In the genomic region with DNA sequence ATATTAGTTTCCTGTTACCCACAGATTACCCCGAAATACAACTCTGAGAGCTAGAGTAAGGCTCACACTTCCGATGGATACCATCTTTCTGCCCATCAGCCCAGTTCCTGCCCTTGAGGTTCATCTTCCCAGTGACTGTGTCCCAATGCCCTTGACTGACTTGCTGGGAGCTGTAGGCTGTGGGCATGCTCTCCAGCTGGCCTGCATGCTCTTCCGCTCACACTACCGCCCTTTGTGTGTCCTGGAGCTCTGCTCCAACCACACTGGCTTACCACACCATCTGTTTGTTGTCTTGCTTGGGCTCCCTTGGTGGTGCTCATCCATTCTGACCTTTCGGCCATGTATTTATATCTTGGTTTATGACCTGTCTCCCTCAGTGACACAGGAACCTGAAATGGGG, we compare ENCODE assay signal across 17 mouse cellular contexts. TPM values are rescaled to one million over a fixed set of nuclear protein-coding genes. Genes with fewer than 3 reads are reported as not detected.
DNase-seq lines count a peak whose midpoint lies in the region; ATAC-seq and TF ChIP-seq lines count a peak whose summit lies in the region.
"Had no signal": no experiment of that assay in that cellular context is flagged by ENCODE, and none has a peak within 500 bp of the region (broad histone marks: within the 10 kb centered on the region; RNA-seq: fewer than 3 reads in every experiment).

No protein-coding gene starts in this region.

- no peaks in the 10 kb centered on the region for H3K79me2 ChIP-seq in myocyte (ENCODE audit: control insufficient read depth, insufficient read depth)

- no peaks in the 10 kb centered on the region for H3K9me3 ChIP-seq in heart, embryonic 11.5 days (replicated peaks; ENCODE audit: control insufficient read depth, low read length)
- no peaks in the 10 kb centered on the region for H3K9me3 ChIP-seq in heart, embryonic 15.5 days (replicated peaks)
- H3K9me3 ChIP-seq in kidney, postnatal 0 days (replicated peaks; ENCODE audit: low read length), result no peaks in the 10 kb centered on the region
- H3K9me3 ChIP-seq: embryonic facial prominence, embryonic 10.5 days; forebrain, embryonic 13.5 days; hindbrain, embryonic 13.5 days had no signal

- no peak for DNase-seq in heart, postnatal 14 days
- DNase-seq in heart, postnatal 25 days (ENCODE audit: low spot score), result no peak
- no peak for DNase-seq in kidney, postnatal 0 days (ENCODE audit: low spot score)
- DNase-seq in kidney, postnatal 4 days, result no peak
- no peak for DNase-seq in thymus, adult 18-20 months
- DNase-seq: adrenal gland, adult 2 months; cerebellum, postnatal 10 days; gastrocnemius, postnatal 36 days; kidney, adult 18-20 months had no signal

- intact Hi-C loops in heart, postnatal 14 days (cut with DNase I), result no loop called here
- intact Hi-C loops in heart, postnatal 25 days (cut with DNase I), result no loop called here

- TF ChIP-seq POLR2A in myocyte (IDR thresholded peaks at IDR 0.05; ENCODE audit: insufficient read length, low read depth), result no peak

- no peak overlapping the region for H3K27ac ChIP-seq in heart, embryonic 11.5 days (ENCODE audit: low read depth, low read length)
- H3K27ac ChIP-seq in heart, embryonic 15.5 days, result 0 out of 2 replicates have a peak overlapping the region, but pooled peaks have one; percentile 26
- H3K27ac ChIP-seq in kidney, postnatal 0 days, result no peak overlapping the region
- H3K27ac ChIP-seq: embryonic facial prominence, embryonic 10.5 days; forebrain, embryonic 13.5 days; hindbrain, embryonic 13.5 days; hindbrain, postnatal 0 days had no signal

- H3K27me3 ChIP-seq in heart, embryonic 11.5 days (ENCODE audit: control insufficient read depth, insufficient read depth, low read length), result no peaks in the 10 kb centered on the region
- no peaks in the 10 kb centered on the region for H3K27me3 ChIP-seq in heart, embryonic 15.5 days
- H3K27me3 ChIP-seq in kidney, postnatal 0 days (ENCODE audit: insufficient read depth, low read length), result no peaks in the 10 kb centered on the region
- no peaks in the 10 kb centered on the region for H3K27me3 ChIP-seq in myocyte (ENCODE audit: control insufficient read depth, insufficient read depth, insufficient read length)
- H3K27me3 ChIP-seq: forebrain, embryonic 13.5 days; hindbrain, embryonic 13.5 days had no signal

- TF ChIP-seq CTCF in kidney, postnatal 0 days (IDR thresholded peaks at IDR 0.05; ENCODE audit: low read depth), result no peak

- peaks cover 12% of the 10 kb centered on the region for H3K4me1 ChIP-seq in heart, embryonic 11.5 days (ENCODE audit: control insufficient read depth, insufficient read depth, low read length)
- peaks cover 30% of the 10 kb centered on the region for H3K4me1 ChIP-seq in heart, embryonic 15.5 days (replicated peaks)
- H3K4me1 ChIP-seq in kidney, postnatal 0 days (replicated peaks; ENCODE audit: insufficient read depth, low read length), result no peaks in the 10 kb centered on the region
- H3K4me1 ChIP-seq: hindbrain, embryonic 13.5 days had no signal

- no peak overlapping the region for H3ac ChIP-seq in myocyte (ENCODE audit: control insufficient read depth, insufficient read length)

- ATAC-seq in heart, embryonic 11.5 days (replicated peaks; ENCODE audit: insufficient number of reproducible peaks, low FRiP score, low TSS enrichment), result no peak
- no peak for ATAC-seq in heart, embryonic 15.5 days (replicated peaks; ENCODE audit: insufficient number of reproducible peaks, insufficient read depth, low FRiP score, low read depth)
- ATAC-seq in kidney, postnatal 0 days (replicated peaks; ENCODE audit: low FRiP score, low read depth), result 0 out of 2 replicates have a peak, but pooled peaks have one; percentile 36
- ATAC-seq: forebrain, embryonic 13.5 days; hindbrain, postnatal 0 days had no signal

- 80% methylated on average over 5 of the region's 5 CpGs for WGBS in heart, embryonic 11.5 days (ENCODE audit: insufficient replicate concordance)
- 80% methylated on average over 5 of the region's 5 CpGs for WGBS in heart, embryonic 15.5 days
- 74% methylated on average over 5 of the region's 5 CpGs for WGBS in kidney, postnatal 0 days

- H3K36me3 ChIP-seq in heart, embryonic 11.5 days (ENCODE audit: control insufficient read depth, insufficient read depth, low read length), result no peaks in the 10 kb centered on the region
- H3K36me3 ChIP-seq in heart, embryonic 15.5 days, result no peaks in the 10 kb centered on the region
- no peaks in the 10 kb centered on the region for H3K36me3 ChIP-seq in kidney, postnatal 0 days (ENCODE audit: insufficient read depth, low read length)
- H3K36me3 ChIP-seq in myocyte (ENCODE audit: control insufficient read depth, insufficient read depth), result no peaks in the 10 kb centered on the region
- H3K36me3 ChIP-seq: embryonic facial prominence, embryonic 10.5 days; hindbrain, embryonic 13.5 days had no signal

- H3K9ac ChIP-seq in heart, embryonic 11.5 days (ENCODE audit: low read depth, low read length), result no peak overlapping the region
- no peak overlapping the region for H3K9ac ChIP-seq in heart, embryonic 15.5 days
- H3K9ac ChIP-seq in kidney, postnatal 0 days (ENCODE audit: low read depth, low read length), result no peak overlapping the region
- H3K9ac ChIP-seq: forebrain, embryonic 13.5 days; forebrain, postnatal 0 days; hindbrain, embryonic 13.5 days had no signal

- H3K4me2 ChIP-seq in heart, embryonic 11.5 days, result peak overlapping the region; percentile 53; the same call in 1 of the 2 replicates
- H3K4me2 ChIP-seq in heart, embryonic 15.5 days, result peak overlapping the region; percentile 54
- no peak overlapping the region for H3K4me2 ChIP-seq in kidney, postnatal 0 days (ENCODE audit: low read length)
- H3K4me2 ChIP-seq in myocyte (ENCODE audit: low read depth), result no peak overlapping the region
- H3K4me2 ChIP-seq: forebrain, embryonic 13.5 days; hindbrain, embryonic 13.5 days had no signal

- H3K4me3 ChIP-seq in heart, embryonic 11.5 days (ENCODE audit: low read depth, low read length), result no peak overlapping the region
- 0 out of 2 replicates have a peak overlapping the region, but pooled peaks have one; percentile 31 for H3K4me3 ChIP-seq in heart, embryonic 15.5 days
- H3K4me3 ChIP-seq in kidney, postnatal 0 days (replicated peaks; ENCODE audit: low read depth, low read length), result no peak overlapping the region
- no peak overlapping the region for H3K4me3 ChIP-seq in myocyte
- H3K4me3 ChIP-seq: embryonic facial prominence, embryonic 10.5 days; forebrain, embryonic 13.5 days; hindbrain, embryonic 13.5 days had no signal

TF ChIP-seq in myocyte, 11 proteins besides CTCF, POLR2A, EP300 and RAD21:
- TF ChIP-seq CEBPB (IDR thresholded peaks at IDR 0.05; ENCODE audit: insufficient read depth, poor library complexity, severe bottlenecking), result no peak
- TF ChIP-seq MYOG (IDR thresholded peaks at IDR 0.05; ENCODE audit: control insufficient read depth in 1 of 3, insufficient read depth in 1 of 3, insufficient read length in 2 of 3, low read depth in 2 of 3), result peak; percentile 81 to 95 (median 85)
- peak; percentile 41 for TF ChIP-seq TCF12 (IDR thresholded peaks at IDR 0.05; ENCODE audit: insufficient read depth, poor library complexity, severe bottlenecking)
- peak in 2 of 3 experiments; percentile 67 to 89 for TF ChIP-seq MYOD1 (IDR thresholded peaks at IDR 0.05; ENCODE audit: control insufficient read depth in 1 of 3, insufficient read length in 2 of 3, low read depth in 2 of 3)
- no peak for TF ChIP-seq SRF (IDR thresholded peaks at IDR 0.05; ENCODE audit: control insufficient read depth, insufficient read length, low read depth)
- TF ChIP-seq E2F4 (IDR thresholded peaks at IDR 0.05; ENCODE audit: insufficient read depth), result no peak

RNA-seq across cellular contexts. Expression of gene Neb, which starts 10.6 kb away (rescaled TPM):
- polyA plus RNA-seq in heart, embryonic 11.5 days (2014; fragmentation: Nextera tagmentation; extraction: Ambion mirVana), result 1.8 and 3.2 TPM in 2 replicates
- 1 to 10 TPM; 2.5 to 2.8 TPM for total RNA-seq in heart, postnatal 14 days (2021)
- polyA plus RNA-seq in heart, embryonic 15.5 days (2015; fragmentation: Nextera tagmentation; extraction: Ambion mirVana), result 2.5 and 3.9 TPM in 2 replicates
- 1 to 10 TPM; 4.8 to 5.2 TPM for total RNA-seq in heart, postnatal 25 days (2021)
- polyA plus RNA-seq in kidney, postnatal 0 days (2015; fragmentation: Nextera tagmentation; extraction: Ambion mirVana), result 0.74 and 0.75 TPM in 2 replicates
- 60.8 TPM for polyA plus RNA-seq in myocyte (2012; fragmentation: generic; extraction: Trizol)

RNA-seq across cellular contexts. Expression of gene Arl5a, which starts 57.0 kb away (rescaled TPM):
- polyA plus RNA-seq in heart, embryonic 11.5 days (2014; fragmentation: Nextera tagmentation; extraction: Ambion mirVana), result 74.4 and 95.6 TPM in 2 replicates
- total RNA-seq in heart, postnatal 14 days (2021), result 10 to 100 TPM; 33.6 to 36.4 TPM
- 42.2 and 45.2 TPM in 2 replicates for polyA plus RNA-seq in heart, embryonic 15.5 days (2015; fragmentation: Nextera tagmentation; extraction: Ambion mirVana)
- 10 to 100 TPM; 35.3 to 38.2 TPM for total RNA-seq in heart, postnatal 25 days (2021)
- 32.1 and 33.2 TPM in 2 replicates for polyA plus RNA-seq in kidney, postnatal 0 days (2015; fragmentation: Nextera tagmentation; extraction: Ambion mirVana)
- polyA plus RNA-seq in myocyte (2012; fragmentation: generic; extraction: Trizol), result 14.6 TPM

Comparison
In these comparisons a context has a peak if more than half of its experiments do, and no peak if none do; other contexts are left out.
1. H3K4me2 ChIP-seq: peak in heart, embryonic 11.5 days (single experiment) and heart, embryonic 15.5 days (single experiment); none in kidney, postnatal 0 days (single experiment) and myocyte (single experiment).
2. RNA of gene Neb, which starts 10.6 kb away (polyA plus RNA-seq): 60.8 TPM in myocyte (single experiment); 1.8 to 3.2 TPM in heart, embryonic 11.5 days, 2.5 to 3.9 TPM in heart, embryonic 15.5 days and 0.74 to 0.75 TPM in kidney, postnatal 0 days; every median in the first group is over 10 times any median in the second.